Mouse (Mus musculus): Measurements from ENCODE around the gene Atxn7l2. TPM values are rescaled to one million over a fixed set of nuclear protein-coding genes. Genes with fewer than 3 reads are reported as not detected.

Gene Atxn7l2
- polyA plus RNA-seq, 1 experiment = 6.8 TPM

GRCm38 (mm10) chr3:108178756-108179715 lies 31.7 kb downstream of the Atxn7l2 start:
- no peak for DNase-seq (ENCODE audit: low read depth)

- DNase-seq (ENCODE audit: low read depth) = no peak
These were observed 35.8 kb downstream of the Atxn7l2 start for GRCm38 (mm10) chr3:108174672-108175531.

- no peak for DNase-seq (ENCODE audit: low read depth)
These were observed 41.5 kb downstream of the Atxn7l2 start for GRCm38 (mm10) chr3:108169199-108169598.

- DNase-seq (ENCODE audit: low read depth) = no peak
These were observed 43.2 kb downstream of the Atxn7l2 start for GRCm38 (mm10) chr3:108167499-108167898.

GRCm38 (mm10) chr3:108166486-108167211 lies 44.1 kb downstream of the Atxn7l2 start:
- no peak for DNase-seq (ENCODE audit: low read depth)

GRCm38 (mm10) chr3:108165532-108166315 lies 45.0 kb downstream of the Atxn7l2 start:
- DNase-seq (ENCODE audit: low read depth) = no peak

- DNase-seq (ENCODE audit: low read depth) = no peak
These were observed 45.9 kb downstream of the Atxn7l2 start for GRCm38 (mm10) chr3:108164807-108165206.

- no peak for DNase-seq (ENCODE audit: low read depth)
These were observed 46.6 kb downstream of the Atxn7l2 start for GRCm38 (mm10) chr3:108164091-108164490.

- no peak for DNase-seq (ENCODE audit: low read depth)
These were observed 52.2 kb downstream of the Atxn7l2 start for GRCm38 (mm10) chr3:108158383-108159037.

GRCm38 (mm10) chr3:108154656-108155055 lies 56.1 kb downstream of the Atxn7l2 start, which contains the start of gene Gpr61:
Gene Gpr61 (minus strand): TSS chr3:108154882.
- no peak for DNase-seq (ENCODE audit: low read depth)

GRCm38 (mm10) chr3:108152290-108152689 lies 58.4 kb downstream of the Atxn7l2 start:
- DNase-seq (ENCODE audit: low read depth) = no peak

Other genes starting within 250 kb of the Atxn7l2 start
- gene Gstm3, start 241.7 kb downstream of the Atxn7l2 start, polyA plus RNA-seq (2012; rRNA removed) = 0.26 and 0.86 TPM in 2 replicates
- gene Gstm2, start 224.5 kb downstream of the Atxn7l2 start, polyA plus RNA-seq (2012; rRNA removed) = 925 and 961 TPM in 2 replicates
- 1,084 and 1,330 TPM in 2 replicates for gene Gstm1, start 193.0 kb downstream of the Atxn7l2 start, polyA plus RNA-seq (2012; rRNA removed)
- 55.6 and 65.3 TPM in 2 replicates for gene Gstm4, start 166.0 kb downstream of the Atxn7l2 start, polyA plus RNA-seq (2012; rRNA removed)
- gene Ampd2, start 124.3 kb downstream of the Atxn7l2 start, polyA plus RNA-seq (2012; rRNA removed) = 62.8 and 73.1 TPM in 2 replicates
- gene Gnat2, start 118.1 kb downstream of the Atxn7l2 start, polyA plus RNA-seq (2012; rRNA removed) = 4.6 and 7.9 TPM in 2 replicates
- 35.9 and 46.2 TPM in 2 replicates for gene Gnai3, start 64.8 kb downstream of the Atxn7l2 start, polyA plus RNA-seq (2012; rRNA removed)
- not detected in 2 replicates for gene Gpr61, start 56.1 kb downstream of the Atxn7l2 start, polyA plus RNA-seq (2012; rRNA removed)
- gene Amigo1, start 24.6 kb downstream of the Atxn7l2 start, polyA plus RNA-seq (2012; rRNA removed) = 15.5 and 16.7 TPM in 2 replicates
- 9.1 and 9.6 TPM in 2 replicates for gene Cyb561d1, start 9.7 kb downstream of the Atxn7l2 start, polyA plus RNA-seq (2012; rRNA removed)
- gene Sypl2, start 15.7 kb upstream of the Atxn7l2 start, polyA plus RNA-seq (2012; rRNA removed) = 1.8 and 2.1 TPM in 2 replicates
- 63.6 and 79.8 TPM in 2 replicates for gene Psma5, start 46.0 kb upstream of the Atxn7l2 start, polyA plus RNA-seq (2012; rRNA removed)
- gene Sort1, start 73.1 kb upstream of the Atxn7l2 start, polyA plus RNA-seq (2012; rRNA removed) = 273 and 331 TPM in 2 replicates
- 0.15 TPM in 1 of 2 replicates, not detected in the other for gene Mybphl, start 154.0 kb upstream of the Atxn7l2 start, polyA plus RNA-seq (2012; rRNA removed)
- 1.2 and 1.5 TPM in 2 replicates for gene Psrc1, start 172.9 kb upstream of the Atxn7l2 start, polyA plus RNA-seq (2012; rRNA removed)
- gene Celsr2, start 204.6 kb upstream of the Atxn7l2 start, polyA plus RNA-seq (2012; rRNA removed) = 18.5 and 28.7 TPM in 2 replicates
- 55.8 and 63.1 TPM in 2 replicates for gene Sars, start 234.3 kb upstream of the Atxn7l2 start, polyA plus RNA-seq (2012; rRNA removed)